Mouse (Mus musculus) liver, adult 2 months (tissue): ENCODE results near the gene Olfr1457.

Experiments
- CTCF ChIP-seq: fragments of 200-500 bp; IDR thresholded peaks from 2 replicates; pipeline ENCODE4 v1.5.1; 2011; ENCODE audit warnings: low read depth, low read length, control low read depth
- POLR2A ChIP-seq: fragments of 200-500 bp; IDR thresholded peaks from 2 replicates; pipeline ENCODE4 v1.6.1; 2011; ENCODE audit warnings: low read length, control low read depth; ENCODE audit not compliant: insufficient read depth; ENCODE audit errors: extremely low read depth

DNA sequence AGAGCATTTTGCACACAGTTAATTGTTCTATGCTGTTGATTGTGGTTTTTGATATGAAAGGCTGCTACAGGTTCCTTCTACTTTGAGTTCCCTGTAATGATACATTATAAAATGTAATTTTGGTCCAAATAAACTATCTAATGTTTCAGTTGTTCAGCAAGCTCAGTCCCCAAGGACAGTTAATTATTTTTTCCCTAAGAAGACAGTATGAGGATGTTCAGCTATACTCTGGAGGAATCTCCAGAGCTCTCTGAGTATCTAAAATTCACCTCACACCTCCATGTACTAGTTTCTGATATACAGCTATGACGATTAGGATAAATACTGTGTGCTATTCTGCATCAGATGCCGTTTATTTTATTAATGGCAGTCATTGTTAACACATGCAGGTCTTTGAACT is 37.4 kb downstream of the Olfr1457 start, which contains the start of gene Olfr1454:
- no peak for TF ChIP-seq POLR2A
- no peak for TF ChIP-seq CTCF
